Mouse (Mus musculus) adrenal gland, adult 8-10 months (tissue): ENCODE results near the gene Tmem178b. TPM values are rescaled to one million over a fixed set of nuclear protein-coding genes. Genes with fewer than 3 reads are reported as not detected.

Source experiments
- DNase-seq: peaks from one replicate; pipeline ENCODE4 v3.0.0; 2022
- total RNA-seq, 4 experiments: library from RNA; stranded (reverse); gene quantifications; 2 replicates each; pipeline ENCODE4 v1.2.4; 2022

The Tmem178b gene
- total RNA-seq, 4 experiments from 2014 or later, result 19.2 to 38.5 (median 24.0) TPM

DNA sequence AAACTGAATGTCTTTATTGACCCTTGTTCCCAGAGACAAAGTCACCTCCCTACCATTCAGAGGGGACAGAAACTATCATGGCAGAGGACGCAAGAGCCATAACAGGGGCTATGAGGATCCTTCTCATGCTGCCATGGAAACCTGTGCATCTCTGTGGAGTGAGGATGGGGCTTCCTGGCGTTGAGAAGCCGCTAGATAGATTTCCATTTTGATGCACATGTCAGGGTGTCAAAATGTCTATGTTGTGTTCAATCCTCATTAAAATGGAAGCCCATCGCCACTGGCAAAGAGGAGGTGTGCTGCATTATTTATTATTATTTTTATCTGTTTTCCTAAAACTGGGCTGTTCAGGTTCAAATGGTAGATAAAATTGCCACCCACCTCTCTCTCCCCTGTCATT lies 307.5 kb downstream of the Tmem178b start:
- DNase-seq, result no peak

DNA sequence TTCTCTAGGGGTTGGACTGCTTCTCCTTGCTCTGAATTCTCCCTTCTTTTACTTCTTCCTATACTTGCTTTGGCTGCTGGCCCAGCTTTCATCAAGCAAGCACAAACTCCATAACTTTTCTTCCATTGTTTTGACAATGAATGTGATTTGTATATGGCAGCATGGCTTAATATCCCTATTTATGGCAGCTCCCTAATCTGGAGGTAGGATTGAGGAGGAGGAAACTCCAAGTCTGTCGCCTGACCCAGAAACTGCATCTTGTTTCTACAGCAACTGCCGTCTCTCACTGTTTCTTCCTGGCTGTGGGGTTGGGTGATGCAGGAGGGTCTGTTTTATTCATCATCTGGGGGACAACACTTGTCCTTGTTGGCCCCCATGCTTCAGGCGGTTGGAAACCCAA lies 327.6 kb downstream of the Tmem178b start:
- no peak for DNase-seq

DNA sequence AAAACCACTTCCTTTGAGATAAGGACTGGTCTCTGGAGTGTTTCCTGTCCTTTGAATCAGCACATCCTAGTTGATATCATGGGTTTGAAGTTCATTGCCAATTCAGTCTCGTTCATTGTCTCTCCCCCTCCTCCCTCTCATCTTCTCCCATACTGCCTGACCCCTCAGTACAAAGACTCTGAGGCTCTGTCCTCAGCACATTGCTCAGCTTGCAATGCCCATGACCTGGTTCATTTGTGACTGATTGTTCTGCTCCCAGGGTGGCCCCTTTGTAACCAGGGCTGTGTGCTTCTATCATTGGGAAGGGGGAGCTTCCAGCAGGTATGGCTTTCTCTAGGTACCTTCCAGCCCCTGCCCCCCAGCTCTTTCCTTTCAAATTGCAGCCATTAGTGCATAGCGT lies 329.5 kb downstream of the Tmem178b start:
- no peak for DNase-seq

DNA sequence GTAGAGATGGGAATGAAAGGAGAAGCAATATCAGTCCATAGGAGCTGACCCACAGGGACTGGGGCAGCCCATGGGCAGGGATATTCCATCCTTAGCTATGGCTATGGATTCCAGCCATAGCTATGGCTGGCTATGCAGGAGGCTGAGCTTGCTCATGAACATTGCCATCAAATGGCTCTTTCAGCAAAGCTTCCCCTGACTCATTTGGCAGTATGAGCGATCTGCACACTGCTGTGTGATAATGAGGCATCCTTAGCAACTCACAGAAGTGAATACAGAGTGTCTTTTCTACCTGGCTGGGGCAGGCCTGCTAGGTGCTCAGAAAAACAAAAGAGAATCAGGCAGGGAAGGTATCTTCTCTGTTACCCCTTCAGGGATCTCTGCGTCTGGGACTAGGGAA lies 332.3 kb downstream of the Tmem178b start:
- no peak for DNase-seq

DNA sequence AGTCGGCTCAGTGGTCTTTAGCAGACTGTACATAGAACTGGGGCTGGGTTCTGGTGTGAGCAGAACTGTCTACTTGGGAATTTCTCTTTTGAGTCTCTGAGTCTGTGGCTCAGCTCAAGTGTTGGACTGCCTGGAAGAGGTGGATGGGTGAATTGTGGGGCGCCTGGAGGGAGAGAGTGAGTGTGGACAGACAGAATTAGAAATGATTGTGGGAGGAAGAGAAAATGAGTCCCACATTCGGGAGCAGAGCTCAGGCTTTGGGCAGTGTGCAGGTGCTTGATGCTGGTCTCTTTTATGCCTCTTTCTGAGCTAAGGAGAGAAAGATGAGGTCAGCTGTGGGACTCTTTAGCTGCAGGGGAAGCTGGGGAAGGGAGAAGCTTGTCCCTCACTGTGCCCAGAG lies 334.9 kb downstream of the Tmem178b start:
- no peak for DNase-seq

DNA sequence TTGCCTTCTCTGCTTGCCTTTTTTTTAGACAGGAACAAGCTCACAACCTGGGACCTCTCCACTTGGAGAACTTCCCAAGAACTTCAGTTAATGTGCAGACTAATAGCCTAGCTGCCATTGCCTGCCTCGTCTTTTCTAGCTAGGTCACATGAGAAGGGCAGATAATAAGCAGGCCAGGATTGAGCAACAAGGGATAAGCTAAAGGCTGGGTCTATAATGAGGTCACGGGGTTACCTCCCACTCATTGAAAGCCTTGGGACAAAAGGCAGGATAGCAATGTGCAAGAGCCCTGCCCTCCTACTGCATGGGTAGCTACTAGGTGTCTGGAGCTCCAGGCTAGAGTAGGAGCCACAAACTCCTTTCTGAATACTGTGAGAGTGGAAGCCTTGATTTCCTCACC lies 336.1 kb downstream of the Tmem178b start:
- peak; percentile 19 for DNase-seq

DNA sequence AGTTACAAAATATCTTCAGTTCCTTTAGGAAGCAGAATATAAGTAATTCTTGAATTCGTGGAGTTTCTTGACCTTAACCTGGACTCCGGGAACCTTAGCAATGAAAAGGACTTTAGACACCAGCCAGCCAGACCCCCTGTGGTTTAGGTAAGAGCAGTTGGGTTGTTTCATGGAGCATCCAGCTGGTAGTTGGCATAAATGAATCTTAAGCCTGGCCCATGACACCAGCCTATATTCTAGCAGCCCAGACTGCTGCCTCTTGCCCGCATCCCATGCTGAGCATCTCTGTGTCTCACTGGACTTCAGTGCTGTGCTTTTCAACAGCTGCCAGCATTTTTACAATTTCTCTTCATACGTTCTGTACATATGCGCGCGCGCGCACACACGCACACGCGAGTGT lies 344.1 kb downstream of the Tmem178b start:
- DNase-seq, result no peak

DNA sequence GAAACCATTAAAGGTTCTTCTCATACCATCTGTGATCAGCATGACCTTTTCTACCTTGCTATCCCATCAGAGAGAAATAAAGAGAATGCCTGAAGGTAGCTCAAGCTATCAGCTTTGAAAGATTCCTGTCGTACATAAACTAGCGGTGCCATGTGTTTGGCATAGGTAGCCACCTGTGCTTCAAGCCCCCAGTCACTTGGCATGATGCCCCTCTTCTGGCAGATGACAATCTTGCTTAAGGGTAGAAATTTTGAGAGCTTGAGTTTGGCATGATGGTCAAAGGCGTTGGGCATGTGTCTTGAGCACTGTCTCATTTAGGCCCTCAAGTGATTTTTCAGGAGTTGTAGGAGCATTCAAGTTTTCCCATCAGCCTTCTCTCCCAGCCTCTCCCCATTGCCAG lies 344.6 kb downstream of the Tmem178b start:
- DNase-seq, result no peak

DNA sequence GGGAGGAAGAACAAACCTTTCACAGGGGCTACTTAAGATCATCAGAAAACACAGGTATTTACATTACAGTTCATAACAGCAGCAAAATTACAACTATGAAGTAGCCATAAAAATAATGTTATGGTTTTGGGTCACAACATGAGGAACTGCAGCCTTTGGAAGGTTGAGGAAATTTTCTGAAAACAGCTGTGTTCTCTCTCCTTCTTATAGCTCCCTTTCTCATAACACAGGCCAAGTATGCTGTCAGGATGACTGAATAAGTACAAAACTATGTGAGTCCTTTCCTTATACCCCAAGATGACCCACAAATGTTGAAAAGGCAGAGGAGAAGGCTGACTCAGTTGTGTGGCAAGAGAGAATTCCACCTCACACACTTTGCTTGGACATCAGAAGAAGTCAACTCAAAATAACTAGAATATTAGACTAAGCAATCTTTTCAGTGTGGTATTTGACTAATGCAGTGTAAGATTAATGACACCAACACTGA lies 347.6 kb downstream of the Tmem178b start:
- DNase-seq, result no peak

DNA sequence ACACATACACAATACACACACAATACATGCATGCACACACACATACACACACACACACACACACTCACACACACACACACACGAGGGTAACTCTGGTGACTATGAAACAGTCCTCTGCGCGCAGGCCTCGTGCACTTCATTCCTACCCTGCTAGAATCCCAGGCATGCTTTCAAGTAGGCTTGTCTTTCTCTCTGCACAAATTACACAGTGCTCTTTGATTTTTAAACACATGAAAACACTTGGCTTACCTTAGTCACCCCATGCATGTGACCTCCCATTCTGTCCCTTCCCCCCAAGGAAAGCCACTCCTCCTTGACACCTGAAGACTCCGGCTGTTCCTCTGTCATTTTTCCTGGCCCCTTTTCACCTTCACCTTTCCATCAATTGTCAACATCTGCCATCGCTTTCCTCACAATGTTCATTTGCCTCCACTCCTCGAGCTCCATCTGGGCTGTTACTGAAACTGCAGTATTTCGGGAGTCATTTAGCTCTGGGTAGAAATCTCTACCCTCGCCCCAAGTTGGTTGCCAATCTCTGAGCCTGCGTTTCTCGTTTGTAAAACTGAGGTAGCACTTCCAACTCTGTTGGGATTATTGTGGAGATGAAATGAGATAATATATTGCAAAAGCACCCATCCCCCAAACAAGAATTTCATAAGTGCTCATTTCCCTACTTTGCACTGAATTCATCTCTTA lies 352.7 kb downstream of the Tmem178b start:
- no peak for DNase-seq

DNA sequence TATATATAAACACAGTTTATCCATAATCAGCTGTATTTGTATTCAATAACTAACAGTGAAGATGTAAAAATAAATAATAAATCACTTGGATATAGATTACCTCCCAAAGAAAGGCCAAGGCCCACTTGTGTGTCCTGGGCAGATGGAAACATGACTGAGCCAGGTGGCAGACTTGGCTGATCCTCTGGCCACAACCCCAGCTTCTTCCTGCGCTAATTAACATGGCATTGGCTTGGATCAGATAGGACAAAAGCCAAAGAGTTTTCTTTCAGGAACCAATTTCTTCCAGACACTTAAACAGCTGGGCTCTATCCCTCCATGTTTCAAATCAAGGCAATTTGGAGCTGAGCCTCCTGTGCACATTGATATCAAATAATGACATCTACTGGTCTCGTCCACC lies 355.9 kb downstream of the Tmem178b start:
- no peak for DNase-seq

DNA sequence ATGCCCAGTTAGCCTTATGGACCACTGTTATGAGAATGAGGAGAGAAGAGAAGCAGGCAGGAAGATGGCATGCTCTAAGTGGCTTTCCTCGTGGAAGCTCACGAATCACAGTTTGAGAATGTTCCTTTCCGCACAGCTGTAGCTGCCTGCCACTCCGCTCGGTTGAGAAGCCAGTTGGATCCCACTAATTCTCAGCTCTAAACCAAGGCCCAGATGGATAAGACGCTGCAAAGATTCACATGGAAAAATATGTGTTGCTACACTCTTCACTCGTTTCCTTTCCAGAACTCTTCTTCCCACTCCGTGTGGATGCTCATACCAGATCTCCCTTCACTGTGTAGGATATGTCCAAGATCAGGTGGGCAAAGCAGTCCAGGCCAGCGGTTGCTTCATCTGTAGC lies 356.9 kb downstream of the Tmem178b start:
- no peak for DNase-seq

DNA sequence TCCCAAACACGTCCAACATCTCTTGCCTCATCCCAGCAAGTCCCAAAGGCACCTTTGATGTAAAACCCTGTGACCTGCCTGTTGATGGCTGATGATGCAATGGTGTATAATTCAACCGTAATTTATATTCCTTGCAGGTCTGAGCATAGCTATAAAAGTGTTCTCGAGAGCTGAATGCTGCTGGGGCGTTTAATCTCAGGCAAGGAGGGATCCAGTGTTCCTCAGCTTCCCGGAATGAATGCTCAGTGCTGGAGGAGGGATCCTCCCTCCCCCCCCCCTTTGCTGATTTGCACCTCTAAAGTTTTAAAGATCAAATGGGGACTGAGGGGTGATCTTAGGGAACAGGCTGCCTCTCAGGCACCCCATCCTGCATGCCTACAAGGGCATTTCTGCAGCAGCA lies 361.0 kb downstream of the Tmem178b start:
- DNase-seq, result no peak

DNA sequence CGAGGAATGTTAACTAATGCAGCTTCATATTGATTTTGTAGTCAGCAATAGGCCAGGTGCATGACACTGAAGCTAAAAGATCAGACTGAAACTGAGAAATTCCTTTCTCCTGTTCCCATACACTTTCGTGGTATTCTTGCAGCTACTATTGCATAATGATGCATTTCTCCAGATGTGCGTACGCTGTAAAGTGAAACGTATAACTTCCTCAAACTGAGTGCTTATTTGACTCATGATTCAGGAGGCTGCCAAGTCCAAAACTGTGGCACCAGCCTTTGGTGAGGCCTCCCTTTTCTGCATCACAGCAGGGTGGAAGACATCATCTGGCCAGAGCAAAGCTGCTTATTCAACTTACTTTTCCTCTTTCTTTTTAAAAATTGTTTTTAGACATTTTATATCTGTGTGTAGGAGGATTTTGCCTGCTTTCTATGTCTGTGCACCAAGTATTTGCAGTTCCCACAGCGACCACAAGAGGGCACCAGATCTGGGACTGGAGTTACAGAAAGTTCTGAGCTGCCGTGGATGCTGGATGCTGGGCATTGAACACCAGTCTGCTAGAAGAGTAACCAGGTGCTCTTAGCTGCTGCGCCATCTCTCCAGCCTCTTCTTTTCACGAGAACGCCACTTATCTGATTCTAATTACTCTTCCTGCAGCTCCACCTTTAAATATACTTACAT lies 362.9 kb downstream of the Tmem178b start:
- peak; percentile 26 for DNase-seq

DNA sequence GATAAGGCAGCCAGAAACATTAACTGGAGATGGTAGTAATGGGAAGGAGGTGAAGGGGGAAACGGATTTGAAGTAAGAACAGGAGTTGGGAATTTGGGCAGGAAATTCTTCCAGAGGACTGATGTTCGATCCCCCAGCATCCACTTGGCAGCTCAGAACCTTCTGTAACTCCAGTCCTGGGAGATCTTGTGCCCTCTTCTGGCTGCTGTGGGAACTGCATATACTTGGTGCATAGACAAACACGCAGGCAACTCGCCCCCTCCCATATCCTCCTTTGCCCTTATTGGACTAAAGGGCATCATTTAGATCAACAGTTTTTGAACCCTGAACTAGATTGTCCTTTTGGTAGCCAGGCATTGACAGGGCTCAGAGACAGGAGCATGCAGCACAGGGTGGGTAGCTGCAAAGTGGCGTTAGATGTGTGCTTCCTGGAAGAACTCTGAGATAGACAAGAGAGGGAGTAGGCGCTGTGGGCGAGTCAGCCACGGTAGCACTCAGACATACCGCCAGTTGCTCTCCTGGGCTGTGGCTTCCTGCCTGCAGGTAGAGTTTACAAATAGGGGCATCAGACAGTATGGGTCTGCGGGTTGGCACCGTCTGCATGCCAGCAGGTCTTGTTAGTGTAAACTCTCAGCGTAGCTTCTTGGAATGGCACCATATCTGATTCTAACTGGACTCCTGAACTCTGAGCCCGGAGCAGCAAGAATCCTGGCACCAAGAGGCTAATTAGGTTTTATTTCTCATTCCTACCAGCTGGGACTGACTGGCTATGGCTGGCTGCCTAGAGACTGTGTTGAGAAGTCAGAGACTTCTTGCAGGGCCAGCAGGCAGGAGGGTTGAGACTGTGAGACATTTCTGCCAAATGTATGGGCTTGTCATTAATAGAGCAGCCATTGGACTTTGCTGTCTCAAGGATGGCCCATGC lies 364.0 kb downstream of the Tmem178b start:
- no peak for DNase-seq

DNA sequence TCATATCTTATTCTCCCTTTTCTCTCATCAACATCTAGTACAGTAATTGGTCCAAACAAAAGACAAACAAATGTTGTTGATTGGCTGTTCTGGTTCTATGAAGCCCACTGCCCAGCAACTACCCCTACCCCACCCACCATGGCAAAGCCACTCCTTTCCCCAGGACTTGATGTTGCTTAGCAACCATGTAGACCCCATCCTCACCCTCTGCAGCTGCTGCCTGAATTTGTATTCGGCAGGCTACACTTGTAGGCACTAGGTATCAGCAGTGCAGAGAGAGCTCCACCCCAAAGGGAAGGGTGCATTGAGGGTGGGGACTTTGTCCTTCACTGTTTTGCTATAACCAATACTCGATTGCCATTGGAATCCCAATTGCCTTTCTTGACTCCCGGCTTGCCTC lies 365.8 kb downstream of the Tmem178b start:
- DNase-seq, result no peak

DNA sequence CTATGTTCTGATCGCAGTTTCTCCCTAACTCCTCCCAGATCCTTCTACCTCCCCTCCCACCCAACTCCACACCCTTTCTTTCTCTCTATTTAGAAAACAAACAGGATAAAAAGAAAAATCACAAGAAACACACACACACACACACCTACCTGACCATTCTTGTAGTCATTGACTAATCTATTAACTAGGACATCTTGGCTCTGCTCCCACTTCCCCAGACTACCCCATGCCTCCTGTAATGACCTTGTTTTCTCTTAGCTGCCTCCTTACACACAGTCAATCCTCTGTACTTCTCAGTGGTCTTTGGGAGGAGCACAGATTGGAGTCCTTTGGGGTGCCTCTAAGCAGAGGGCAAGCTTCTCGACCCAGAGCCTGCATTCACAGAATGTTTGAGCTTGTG lies 367.6 kb downstream of the Tmem178b start:
- no peak for DNase-seq

DNA sequence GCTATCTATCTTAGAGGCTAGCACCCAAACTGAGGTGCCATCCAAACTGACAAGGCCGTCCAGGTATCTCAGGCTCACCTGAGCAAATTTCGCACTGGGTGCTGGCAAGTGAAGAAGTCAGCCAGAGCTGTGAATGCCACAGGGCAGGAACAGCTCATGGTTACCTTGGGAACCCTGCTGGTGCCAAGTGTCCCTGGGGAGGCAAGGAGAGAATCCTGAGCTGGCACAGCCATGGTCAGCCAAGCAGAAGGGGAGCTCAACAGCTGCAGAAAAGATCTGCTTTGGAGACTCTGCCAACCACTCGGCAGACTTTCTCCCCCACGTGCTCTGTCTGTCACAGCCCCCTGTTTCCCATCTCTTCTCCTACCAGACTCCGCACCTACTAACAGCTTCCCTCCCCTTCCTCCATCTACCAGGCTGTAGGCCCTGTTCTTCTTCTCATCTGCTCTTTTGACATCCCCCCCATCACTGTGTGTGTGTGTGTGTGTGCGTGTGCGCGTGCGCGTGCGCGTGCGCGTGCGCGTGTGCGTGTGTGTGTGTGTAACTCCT lies 374.4 kb downstream of the Tmem178b start:
- peak; percentile 37 for DNase-seq

DNA sequence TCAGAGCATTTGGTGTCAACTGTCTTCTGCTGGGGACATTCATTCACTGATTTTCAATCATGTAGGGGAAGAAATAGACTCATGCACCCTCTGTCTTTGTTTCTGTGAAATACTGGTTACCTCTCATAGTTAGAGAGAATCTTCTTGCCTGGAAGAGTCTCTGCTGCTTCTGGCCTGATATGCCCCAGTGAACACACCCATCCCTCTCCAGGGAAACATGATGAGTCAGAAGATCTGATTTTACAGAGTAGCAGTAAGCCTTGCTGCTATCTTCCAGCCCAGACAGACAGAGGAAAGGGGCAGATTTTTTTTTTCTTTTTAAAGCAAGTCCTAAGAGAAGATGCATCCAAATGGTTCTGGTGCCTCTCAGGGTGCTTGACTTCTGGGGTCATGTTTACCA lies 376.9 kb downstream of the Tmem178b start:
- no peak for DNase-seq

DNA sequence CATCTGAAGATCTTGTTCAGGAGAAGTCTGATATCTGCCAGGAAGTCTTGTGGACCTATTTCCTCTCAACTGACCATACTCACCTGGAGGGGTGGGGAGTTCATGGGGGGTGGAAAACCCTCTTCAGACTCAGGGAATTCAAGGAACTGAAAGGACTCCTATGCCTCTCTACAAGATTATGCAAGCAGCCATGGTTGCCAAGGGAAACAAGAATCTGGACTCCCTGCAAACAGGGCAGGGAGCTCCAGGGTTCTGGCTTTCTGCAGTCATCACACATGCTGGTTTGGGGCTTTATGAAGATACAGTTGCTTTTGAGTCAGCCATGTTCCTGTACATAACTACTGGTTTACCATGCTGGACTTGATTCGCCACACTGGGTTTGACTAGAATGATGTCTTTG lies 390.6 kb downstream of the Tmem178b start:
- DNase-seq, result no peak

DNA sequence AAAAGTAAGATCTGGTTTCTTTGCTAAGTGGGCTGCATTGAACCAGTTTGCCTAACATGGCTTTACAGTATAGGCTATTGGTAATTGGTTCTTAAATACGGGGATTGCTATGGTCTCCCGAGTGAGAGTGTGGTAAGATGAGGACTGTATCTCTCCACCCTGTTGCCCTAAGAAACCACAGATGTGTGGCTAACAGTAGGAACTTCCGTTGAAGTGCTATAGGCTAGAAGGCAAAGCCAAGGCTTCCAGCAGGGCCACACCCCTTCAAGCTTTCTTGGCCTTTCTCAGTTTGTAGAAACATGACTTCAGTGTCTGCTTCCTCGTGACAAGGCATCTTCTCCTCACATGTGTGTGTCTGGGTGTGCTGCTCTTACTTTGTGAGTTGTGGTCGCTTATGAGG lies 427.6 kb downstream of the Tmem178b start:
- no peak for DNase-seq

DNA sequence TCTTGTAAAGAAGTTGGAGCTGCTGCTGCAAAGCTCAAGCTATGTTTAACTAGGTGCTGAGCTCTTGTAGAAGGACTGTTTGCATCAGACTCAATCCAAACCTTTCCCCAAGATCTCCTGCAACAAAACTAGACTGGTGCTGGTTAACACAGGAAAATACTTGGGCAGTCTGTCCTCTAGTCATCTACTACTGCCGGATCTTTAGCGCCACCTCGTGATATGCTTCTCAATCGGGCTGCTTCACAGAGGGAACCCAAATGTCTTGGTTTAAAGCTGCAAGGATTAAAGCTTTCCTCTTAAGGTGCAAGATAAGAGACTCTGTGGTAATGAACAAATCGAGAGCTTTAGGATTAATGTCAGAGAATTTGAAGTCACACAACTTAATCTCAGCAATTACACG lies 430.3 kb downstream of the Tmem178b start:
- peak; percentile 23 for DNase-seq
